Mouse (Mus musculus) skeletal muscle tissue, adult 2 months (tissue): ENCODE results near the gene Fbxo21.

ENCODE experiments used
- DNase-seq: peaks from one replicate; pipeline ENCODE4 v3.0.0-alpha.2; 2012; ENCODE audit warnings: low read depth, low spot score

Gene Fbxo21

GRCm38 (mm10) chr5:118023053-118023452 is 46.5 kb downstream of the Fbxo21 start:
- DNase-seq, result no peak

DNA sequence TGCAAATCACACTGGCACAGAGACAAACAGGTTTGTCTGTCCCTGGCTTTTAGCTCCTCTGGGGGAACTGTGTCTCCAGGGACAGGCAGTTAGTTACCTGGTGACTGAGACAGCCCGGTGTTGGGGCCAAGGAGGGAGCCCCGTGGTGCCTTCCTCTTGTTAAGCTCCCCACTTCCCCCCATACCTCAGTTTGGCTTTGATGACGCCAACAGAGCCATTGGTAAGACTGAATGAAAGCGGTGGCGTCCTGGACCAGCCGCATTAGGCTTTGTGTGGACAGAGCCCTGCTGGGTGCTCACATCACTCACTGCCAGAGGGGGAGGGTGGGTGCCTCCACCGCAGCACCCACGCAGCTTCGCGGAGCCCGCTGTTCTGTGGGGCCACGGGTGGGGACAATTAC is 49.4 kb downstream of the Fbxo21 start:
- DNase-seq, result no peak

- no peak for DNase-seq
Measured at GRCm38 (mm10) chr5:118026343-118026742, 49.8 kb downstream of the Fbxo21 start.

DNA sequence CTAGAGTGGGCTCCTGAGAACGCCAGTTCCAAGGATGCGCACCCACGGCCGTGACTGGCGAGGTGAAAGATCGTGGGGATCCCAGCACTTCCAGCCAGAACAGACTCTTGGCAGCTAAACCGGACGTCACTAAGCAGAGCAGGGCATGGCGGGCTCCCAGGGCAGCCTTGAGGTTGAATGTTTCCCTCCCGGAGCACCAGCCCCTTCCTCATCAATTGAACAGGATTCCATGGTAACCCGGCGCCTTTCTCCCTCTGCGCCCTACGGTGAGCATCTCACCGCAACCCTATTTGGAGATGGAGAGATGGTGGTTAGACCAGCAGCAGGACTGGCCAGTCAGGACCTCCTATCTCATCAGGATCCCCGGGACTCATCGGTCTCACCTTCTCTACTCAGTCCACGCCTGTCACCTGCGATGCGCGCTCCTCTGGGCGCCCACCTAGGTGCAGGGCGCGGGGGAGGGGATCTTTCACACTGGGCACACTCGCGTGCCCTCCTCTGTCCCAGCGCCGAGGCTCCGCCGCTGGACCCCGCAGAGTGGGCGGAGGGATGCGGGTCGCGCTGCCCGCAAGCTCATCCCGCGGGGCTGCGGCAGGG is 50.7 kb downstream of the Fbxo21 start:
- no peak for DNase-seq

DNA sequence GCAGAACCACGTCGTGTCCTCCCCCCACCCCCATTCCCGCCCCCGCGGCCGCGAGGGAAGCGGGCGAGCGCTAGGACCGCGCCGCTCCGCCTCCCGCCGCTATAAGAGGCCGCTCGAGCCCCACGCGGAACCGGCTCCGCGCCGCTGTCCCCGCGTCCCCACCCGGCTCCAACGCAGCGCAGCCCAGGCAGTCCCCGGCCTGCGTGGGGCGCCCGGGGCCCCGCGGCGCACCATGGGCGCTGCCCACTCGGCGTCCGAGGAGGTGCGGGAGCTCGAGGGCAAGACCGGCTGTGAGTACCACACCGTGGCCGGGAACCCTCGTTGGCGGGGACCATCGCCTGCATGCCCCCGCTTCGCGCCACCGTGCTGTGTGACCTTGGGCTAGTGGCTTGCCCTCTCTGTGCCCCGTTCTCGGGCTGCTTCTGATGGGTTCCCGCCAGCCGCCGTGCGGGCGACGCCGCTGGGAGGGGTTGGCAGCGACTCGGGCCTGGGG is 51.2 kb downstream of the Fbxo21 start, which contains the start of gene Tesc:
Gene Tesc (plus strand): TSS at position 46 of the 493 bp plus-strand sequence.
- DNase-seq, result no peak

DNA sequence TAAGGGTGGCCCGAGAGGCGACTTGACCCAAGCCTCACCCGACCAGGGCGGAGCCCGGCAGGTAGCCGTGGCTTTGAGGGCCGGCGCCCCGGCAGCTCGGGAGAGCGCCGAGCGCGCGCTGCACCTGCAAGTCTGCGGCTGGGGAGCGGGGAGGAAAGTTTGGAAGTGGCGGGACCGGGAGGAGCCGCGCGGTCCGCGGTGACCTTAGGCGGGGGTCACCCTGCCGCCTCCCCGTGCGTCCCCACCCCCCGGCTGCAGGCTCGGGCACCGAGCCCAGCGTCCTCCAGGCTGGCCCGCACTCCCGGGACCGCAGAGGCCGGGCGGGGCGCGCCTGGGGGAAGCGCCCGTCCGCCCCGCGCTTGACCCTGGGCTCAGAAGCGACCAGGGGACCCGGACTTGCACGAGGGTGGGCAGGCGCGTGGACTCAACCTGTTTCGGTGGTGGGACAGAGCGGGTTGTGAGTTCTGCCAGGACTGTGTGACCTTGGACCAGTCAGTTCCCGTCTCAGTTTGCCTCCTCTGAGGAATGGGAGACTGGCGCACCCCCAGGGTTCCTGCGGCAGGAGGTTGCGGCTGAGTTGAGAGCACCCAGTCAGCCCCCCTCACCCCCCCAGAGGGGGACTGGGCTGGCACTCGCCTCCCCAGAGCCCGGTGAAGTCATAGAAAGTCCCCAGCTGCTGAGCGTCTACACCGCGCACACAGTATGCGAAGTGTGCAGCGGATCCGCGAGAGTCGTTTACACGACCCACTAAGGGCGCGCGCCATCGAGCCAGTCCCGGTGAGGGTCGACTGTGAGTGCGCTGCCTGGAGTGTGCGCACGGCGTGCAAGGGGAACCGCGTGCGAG is 51.9 kb downstream of the Fbxo21 start:
- DNase-seq, result no peak

DNA sequence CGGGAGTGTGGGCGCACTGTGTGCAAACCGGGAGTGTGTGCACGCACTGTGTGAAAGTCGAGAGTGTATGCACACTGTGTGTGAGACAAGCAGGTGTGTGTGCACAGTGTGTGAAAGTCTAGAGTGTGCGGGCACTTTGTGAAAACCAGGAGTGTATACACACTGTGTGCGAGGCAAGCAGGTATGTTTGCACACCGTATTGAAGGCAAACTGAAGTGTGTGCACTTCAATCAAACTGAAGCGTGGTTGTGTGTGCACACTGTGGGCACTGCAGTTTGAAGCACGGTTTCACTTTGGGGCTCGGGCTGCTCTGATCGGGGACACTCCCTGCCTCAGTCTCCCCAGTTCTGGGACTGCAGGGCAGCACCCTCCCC is 52.5 kb downstream of the Fbxo21 start:
- DNase-seq, result no peak

GRCm38 (mm10) chr5:118029420-118029819 is 52.9 kb downstream of the Fbxo21 start:
- DNase-seq, result no peak

GRCm38 (mm10) chr5:118030022-118030675 is 53.6 kb downstream of the Fbxo21 start:
- no peak for DNase-seq

GRCm38 (mm10) chr5:118031059-118031458 is 54.5 kb downstream of the Fbxo21 start:
- no peak for DNase-seq

GRCm38 (mm10) chr5:118031508-118031907 is 55.0 kb downstream of the Fbxo21 start:
- DNase-seq, result no peak

GRCm38 (mm10) chr5:118033328-118033727 is 56.8 kb downstream of the Fbxo21 start:
- DNase-seq, result no peak

- DNase-seq, result no peak
Measured at GRCm38 (mm10) chr5:118033740-118034139, 57.2 kb downstream of the Fbxo21 start.

- DNase-seq, result no peak
Measured at GRCm38 (mm10) chr5:118034632-118035031, 58.1 kb downstream of the Fbxo21 start.

- no peak for DNase-seq
Measured at GRCm38 (mm10) chr5:118035786-118036185, 59.3 kb downstream of the Fbxo21 start.

DNA sequence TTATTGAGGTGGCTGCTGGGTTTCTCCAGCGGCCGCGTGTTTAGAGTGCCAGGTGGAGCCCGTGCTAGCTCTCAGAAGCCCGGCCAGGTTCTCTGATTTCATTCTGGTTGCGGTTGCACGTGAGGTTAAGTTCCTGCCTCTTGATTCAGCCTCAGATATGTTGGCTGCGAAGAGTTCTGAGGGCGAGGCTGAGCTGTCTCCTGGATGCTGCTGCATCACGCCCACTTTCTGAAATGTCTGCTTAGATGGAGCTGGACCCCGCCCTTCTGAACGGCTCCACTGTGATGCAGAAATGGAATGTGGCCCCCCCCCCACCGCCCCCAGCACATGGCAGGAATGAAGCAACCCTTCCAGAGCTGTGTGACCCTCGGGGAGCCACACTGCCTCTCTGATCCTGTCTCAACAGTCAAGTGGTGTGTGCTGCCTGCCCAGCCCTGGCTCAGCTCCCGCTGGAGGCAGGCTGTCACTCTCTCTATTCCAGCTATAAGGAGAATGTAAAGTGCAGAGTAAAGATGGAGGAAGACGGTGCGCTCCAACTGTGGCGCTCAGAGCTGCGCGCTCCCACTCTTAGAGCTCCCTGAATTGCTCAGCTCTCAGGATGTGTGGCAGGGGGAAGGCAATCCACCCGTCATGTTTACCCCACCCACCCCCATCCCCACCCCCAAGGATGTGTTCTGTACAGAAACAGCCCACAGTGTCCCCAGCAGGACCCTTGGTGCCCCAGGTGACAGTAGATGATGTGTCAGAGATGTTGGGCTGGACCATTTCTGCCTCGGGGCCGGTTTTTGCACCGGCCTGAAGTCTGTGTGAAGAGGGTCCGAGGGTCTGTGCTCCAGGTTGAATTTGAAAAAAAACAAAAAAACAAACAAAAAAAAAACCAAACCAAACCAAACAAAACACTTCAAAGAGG is 60.6 kb downstream of the Fbxo21 start:
- DNase-seq, result no peak

- DNase-seq, result no peak
Measured at GRCm38 (mm10) chr5:118037798-118038484, 61.4 kb downstream of the Fbxo21 start.

- no peak for DNase-seq
Measured at GRCm38 (mm10) chr5:118039241-118039668, 62.7 kb downstream of the Fbxo21 start.

DNA sequence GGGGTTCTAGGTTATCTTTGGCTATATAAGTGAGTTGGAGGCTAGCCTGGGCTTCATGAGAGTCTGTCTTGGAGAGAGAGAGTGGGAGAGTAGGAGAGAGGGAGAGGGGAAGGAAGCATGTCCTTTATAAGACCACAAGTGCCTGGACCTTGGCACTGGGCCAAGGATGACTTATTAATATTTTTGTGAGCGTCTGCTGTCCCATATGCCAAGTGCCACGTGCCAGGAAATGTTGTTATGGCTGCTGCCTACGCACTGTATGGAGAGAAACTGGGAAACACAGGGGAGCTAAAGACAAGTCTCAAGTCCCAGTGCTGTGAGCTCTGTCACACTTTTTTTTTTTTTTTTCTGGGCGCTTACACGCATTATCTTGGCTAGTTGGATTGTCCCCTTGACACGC is 66.1 kb downstream of the Fbxo21 start:
- no peak for DNase-seq

GRCm38 (mm10) chr5:118043761-118044160 is 67.2 kb downstream of the Fbxo21 start:
- DNase-seq, result no peak

- no peak for DNase-seq
Measured at GRCm38 (mm10) chr5:118044907-118045306, 68.4 kb downstream of the Fbxo21 start.
